Mouse (Mus musculus) cerebellum, postnatal 36 days (tissue): ENCODE data around the gene Adprhl1.
A peak's percentile ranks its signal among the peaks of the same experiment; 100 is the strongest.

ENCODE experiments used
- DNase-seq, 2 experiments: peaks; one replicate each; pipeline ENCODE4 v3.0.0; 2021 to 2022; ENCODE audit warnings: mixed read lengths in 2 of 2

Adprhl1 gene

GRCm38 (mm10) chr8:13228923-13229610, 24.9 kb downstream of the Adprhl1 start:
- no peak for DNase-seq

- DNase-seq, result no peak
Measured at GRCm38 (mm10) chr8:13227184-13227583, 26.8 kb downstream of the Adprhl1 start.

DNA sequence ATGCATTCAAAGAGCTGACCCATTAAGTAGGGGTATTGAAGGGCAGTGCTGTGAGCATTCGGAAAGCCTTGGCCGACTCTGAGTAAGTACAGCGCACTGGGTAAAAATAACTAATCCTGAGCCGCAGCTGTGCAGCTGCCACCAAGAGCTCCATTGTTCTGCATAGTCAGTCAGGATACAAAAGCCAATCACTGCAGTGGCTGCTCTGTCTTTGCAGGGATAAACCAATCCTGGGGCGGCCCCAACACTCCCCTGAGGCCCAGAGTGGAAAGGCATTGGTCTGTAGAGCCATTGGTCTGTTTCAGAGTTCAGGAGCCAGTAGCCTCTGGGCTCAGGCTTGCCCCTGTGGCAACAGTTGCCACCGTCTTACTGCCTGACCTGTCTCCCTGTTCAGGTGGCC, 27.7 kb downstream of the Adprhl1 start:
- DNase-seq, result no peak

DNA sequence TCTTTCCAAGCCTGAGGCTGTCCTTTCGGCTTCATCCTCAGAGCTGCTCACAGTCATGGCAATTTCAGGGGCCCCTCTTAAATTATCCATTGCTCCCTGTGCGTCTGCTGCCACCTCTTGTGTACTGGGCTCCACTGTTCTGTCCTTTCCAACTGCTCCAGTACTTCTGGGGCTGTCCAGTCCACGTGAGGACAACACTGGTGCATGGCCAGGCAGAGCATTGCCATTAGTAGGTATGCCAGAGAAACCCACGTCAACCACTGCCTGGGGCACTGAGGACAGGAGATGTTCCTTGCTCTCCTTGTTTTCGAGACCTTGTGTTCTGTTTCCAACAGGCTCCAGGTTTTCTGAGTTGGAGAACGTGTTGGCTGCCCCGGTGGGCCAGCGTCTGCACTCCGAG, 29.5 kb downstream of the Adprhl1 start:
- no peak for DNase-seq

GRCm38 (mm10) chr8:13218441-13218840, 35.5 kb downstream of the Adprhl1 start:
- DNase-seq, result no peak

DNA sequence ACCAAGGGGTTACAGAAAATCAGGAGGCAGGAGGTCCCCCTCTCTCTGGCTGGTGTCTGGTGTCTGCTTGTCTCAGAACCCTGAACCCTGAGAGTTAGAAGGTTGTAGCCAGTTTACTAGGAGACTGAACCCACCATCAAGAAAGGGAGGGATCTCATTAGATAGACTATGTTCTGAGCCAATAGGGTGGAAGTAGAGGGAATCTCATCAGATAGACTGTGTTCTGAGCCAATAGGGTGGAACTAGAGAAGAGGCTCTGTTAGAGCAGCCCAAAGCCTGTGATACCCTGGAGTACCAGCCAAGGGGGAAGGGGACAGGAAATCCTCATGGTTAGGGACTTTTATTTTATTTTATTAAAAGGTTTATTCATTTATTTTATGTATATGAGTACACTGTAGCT, 36.0 kb downstream of the Adprhl1 start:
- DNase-seq, result no peak

GRCm38 (mm10) chr8:13217093-13217492, 36.9 kb downstream of the Adprhl1 start:
- no peak for DNase-seq

DNA sequence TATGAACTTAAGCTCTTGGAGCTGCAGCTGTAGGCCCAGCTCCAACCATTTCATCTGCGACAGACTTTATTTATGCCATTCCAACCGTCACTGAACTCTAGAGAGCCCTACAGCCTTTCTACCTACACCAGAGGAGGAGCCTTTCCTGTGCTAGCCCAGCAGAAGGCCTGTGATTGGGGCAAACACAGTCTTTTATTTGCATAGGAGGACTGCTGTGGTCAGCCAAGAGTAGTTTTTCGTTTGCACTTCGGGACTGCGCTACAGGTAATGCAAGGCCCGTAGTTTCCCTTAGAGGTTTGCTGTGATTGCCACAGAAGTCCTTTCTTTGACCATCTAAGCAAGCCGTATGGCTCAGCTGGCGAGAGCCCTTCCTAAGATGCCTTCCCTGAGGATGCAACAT, 37.6 kb downstream of the Adprhl1 start:
- no peak for DNase-seq

DNA sequence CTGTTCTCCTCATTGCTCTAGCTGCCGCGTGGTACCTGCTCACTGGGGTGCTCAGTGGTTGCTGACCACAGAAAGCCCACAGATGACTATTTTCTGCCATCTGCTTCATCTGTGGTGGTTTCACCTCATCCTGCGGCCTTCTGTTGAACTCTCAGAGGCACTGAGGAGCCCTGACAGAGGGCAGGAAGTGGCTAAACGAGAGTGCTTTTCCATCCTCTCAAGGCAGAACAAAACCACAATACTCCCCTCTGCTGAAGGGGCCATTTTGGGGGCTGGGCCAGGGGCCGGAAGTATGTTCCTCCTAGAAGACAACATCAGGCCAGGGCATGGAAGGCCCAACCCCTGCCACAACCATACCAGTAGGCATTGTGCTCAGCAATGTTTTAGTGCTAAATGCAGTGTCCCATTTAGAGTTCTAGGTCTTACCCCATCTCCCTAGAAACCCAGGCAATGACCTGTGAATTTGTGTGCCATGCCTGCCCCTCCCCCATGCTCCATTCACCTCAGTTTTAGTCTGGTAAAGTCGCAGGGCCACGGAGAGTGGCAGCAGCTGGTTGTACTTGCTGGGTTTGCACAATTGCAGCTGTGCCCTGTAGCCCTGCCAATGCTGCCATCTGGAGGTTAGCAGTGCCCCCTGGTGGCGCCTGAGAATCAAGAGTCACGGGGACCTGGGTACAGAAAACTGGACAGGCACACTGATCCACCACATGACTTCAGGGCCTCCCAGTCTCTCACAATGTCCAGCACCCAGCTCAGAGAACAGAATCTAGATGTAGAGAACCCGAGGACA, 40.3 kb downstream of the Adprhl1 start:
- DNase-seq, result peak; percentile 67 to 71

DNA sequence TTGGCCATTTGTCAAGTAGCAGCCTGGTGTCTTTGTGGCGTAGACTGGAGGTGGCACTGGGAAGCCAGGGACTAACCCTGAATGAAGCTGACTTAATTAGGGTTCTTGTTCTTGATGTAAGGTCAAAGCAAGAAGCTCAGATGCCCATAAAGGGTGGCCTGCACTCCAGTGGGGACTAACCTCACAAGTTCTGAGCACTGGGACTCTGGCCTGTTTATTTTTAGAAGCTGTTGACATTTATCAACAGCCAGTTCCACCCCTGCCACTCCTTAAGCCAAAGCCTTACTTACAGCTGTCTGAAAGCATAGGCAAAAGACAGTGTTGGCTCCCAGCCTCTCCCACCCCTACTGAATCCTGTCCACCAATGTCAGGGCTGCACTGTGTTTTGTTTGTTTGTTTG, 44.2 kb downstream of the Adprhl1 start:
- DNase-seq, result no peak

DNA sequence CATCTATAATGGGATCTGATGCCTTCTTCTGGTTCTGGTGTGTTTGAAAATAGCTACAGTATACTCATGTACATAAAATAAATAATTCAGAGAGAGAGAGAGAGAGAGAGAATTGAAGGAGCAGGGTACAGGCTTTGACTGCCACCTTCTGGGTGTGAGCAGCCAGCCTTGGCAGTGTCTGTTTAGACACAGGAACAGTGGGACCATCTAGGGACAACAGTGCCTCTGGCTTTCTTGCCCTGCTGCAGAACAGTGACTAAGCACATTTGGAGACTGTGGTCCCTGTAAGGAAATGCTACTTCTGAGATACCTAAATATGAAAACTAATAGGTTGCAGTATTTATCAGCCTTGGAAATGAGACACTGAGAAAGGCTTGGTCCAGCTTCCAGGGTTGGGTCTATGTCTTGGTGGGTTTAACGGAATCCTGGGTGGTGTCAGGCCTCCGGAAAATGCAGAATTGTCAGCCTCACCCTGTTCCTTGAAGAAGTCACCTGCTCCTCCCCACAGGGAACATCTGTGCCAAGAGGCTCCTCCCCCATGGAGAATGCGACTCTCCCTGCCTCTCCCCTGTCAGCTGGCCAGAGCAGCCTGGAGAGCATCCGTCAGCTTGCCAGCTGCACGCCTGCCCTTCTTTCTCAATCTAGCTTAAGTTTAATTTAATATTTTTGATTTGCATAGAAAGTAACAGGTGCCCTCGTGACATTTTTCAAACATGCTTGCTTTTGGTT, 45.2 kb downstream of the Adprhl1 start:
- DNase-seq, result no peak

DNA sequence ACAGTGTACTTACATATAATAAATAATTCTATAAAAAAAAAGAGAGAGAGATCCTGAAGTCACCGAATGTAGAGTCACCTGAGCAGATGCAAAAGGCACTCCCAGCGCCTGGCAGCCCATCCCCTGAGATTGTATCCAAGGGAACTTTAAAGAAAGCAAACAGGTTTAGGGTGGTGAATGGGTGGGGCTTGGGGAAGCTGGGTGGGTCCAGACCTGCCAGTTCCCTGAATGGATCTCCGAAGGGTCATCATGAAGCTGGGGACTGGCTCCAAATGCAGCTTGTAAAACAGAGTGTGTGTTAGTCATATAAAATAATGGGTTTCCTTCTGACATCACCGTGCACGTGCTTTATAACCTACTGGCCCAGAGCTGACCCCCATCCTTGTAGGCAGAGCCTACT, 47.7 kb downstream of the Adprhl1 start:
- no peak for DNase-seq

DNA sequence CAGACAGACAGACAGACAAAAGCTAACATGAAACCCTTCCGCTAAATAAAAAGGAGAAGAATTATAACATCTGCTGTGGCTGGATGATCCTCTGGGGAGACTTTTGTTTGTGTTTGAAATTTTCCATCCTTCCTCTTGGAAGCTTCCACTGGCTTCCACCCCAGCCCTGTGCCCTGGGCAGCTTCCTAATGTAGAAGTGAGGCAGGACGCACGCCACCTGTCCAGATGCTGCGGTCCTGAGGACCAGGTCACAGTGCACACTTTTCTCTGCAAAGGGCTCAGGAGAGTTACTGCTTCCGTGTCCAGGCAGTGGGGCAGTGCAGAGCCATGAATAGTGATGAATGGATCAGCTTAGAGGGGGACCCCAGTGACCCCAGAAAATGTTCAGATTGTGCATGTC, 48.7 kb downstream of the Adprhl1 start:
- no peak for DNase-seq

GRCm38 (mm10) chr8:13204371-13205140, 49.4 kb downstream of the Adprhl1 start:
- no peak for DNase-seq

DNA sequence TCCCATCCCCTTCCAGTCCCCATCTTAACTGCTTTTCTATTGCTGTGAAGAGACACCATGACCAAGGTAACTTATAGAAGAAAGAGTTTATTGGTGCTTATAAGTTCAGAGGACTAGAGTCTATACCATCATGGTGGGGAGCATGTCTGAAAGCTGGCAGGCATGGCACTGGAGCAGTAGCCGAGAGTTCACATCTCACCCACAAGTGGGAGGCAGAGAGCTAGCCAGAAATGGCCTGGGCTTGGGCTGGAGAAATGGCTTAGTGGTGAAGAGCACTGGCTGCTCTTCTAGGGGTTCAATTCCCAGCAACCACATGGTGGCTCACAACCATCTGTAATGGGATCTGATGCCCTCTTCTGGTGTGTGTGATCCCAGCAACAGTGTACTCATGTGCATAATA, 50.5 kb downstream of the Adprhl1 start:
- no peak for DNase-seq

DNA sequence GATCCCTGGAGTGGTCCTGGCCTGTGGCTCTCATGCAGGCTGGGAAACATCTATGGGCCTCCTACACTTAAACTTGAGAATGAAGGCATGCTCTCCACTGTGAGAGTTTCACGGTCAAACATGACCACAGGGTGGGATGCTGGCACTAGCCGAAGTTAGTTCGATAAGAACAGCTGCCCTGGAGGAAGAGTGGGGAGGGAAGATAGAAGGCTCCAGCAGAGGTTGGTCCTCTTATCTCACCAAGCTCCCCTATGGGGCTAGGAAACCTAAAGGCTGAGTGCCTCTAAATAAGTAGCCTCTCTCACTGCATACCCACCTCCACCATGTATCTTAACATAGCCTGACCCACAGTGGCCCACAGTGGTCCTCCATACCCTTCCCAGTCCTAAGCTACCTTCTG, 51.2 kb downstream of the Adprhl1 start:
- DNase-seq, result no peak

DNA sequence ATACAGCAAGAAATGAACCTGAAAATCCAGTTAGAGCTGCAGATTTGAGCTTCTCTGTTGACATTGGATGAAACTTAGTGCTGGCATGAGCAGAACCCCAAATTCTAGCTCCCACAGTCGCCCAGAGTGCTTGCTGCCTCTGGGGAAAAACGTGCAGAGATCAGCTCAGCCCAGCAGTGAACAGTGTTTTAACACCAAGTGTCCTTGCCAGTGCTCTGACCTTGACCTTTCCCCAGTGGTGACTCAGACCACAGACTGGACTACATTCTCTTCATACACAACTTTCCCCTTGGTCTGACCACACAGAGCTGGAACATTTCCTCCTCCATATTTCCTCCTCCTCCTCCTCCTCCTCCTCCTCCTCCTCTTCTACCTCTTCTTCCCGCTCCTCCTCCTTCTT, 51.9 kb downstream of the Adprhl1 start:
- DNase-seq, result no peak

DNA sequence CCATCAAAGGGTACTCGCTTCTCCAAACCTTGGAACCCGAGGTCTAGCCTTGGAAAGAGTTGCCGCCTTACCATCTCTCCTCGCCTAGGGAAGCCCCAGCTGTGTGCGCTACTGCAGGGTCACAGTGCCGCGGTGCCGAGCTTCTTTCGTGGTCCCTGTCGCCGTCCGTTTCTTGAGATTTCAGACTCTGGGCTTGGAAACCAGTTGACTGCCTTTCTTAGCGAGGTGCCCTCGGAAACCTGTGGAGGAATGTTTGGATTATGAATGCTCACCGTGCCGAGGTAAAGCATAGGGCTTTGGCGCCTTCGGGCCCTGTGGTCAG, 53.0 kb downstream of the Adprhl1 start:
- DNase-seq, result no peak

DNA sequence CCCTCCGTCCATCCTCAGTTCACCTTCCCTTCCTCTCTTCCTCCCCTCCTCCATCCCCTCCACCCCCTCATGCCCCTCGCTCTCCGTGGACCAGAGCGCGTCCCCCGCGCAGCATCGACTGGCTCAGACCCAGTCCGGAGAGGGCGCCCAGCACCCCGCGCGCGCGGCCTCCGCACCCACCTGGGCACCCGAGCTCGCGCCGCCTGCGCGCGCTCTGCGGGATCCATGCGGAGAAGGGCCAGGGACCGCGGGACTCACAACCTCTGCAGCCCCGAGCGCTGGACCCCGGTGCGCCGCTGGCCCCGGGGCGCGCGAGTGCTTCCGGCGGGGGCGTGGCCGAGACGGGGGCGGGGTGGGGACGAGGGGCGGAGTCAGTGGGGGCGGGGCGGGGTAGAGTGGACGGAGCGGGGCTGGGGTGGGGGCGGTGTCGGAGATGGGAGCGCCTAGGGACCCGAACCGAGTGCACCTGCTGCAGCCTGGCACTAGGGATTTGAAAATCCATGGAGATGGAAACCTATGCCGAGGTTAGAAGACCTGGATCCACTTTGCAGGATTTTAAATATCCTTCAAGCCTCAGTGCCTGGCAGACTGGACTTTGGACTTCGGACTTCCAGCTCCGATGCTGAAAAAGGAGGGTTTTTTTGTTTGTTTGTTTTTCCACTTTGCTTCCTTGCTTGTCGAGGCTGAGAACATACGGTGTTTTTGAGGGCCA, 53.5 kb downstream of the Adprhl1 start, which contains the start of gene Grtp1:
Gene Grtp1, minus strand, starts transcription at position 320 of the 712 bp plus-strand sequence.
- DNase-seq, result peak in 1 of 2 experiments; percentile 18

GRCm38 (mm10) chr8:13199385-13200061, 54.4 kb downstream of the Adprhl1 start:
- no peak for DNase-seq

- no peak for DNase-seq
Measured at GRCm38 (mm10) chr8:13197493-13197892, 56.5 kb downstream of the Adprhl1 start.

DNA sequence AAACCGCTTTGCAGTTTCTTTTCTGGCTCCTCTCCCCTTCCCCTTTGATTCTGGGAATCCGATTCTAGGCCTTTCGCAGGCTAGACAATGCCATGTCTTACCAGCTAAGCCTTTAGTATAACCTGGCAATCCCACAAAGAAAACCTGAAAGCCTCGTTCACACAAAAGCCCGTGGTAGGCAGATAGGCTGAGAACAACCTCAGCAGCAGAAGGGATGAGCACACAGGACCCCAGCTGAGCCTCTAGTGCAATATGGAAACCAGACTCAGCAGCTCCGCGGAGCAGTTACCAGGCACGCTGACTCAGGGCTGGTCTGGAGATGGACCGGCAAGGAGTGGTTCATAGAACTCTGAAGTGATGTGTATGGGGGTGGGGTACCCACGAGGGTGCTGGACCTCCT, 59.1 kb downstream of the Adprhl1 start:
- DNase-seq, result no peak
